Mouse (Mus musculus) lung, embryonic 14.5 days (tissue): ENCODE measurements at regions not wholly inside any gene's neighbourhood (a gene's known extent, or its start where the extent isn't known, plus 50 kb on each side); places are given as distances from the start of the nearest gene placed in this dataset.

ENCODE experiments used
- ATAC-seq: fragments of 200-750 bp; cut with Nextera tagmentation; 2 replicates; pipeline ENCODE4 v1.8.0; 2017; ENCODE audit warnings: mild to moderate bottlenecking, moderate TSS enrichment, moderate library complexity; ENCODE audit not compliant: insufficient read depth
- DNase-seq: peaks from one replicate; pipeline ENCODE4 v3.0.0-alpha.2; 2015
- H3K27ac ChIP-seq: fragments of 300-500 bp; sonication (generic); 2 replicates; pipeline ENCODE4 v1.5.1; 2014; ENCODE audit warnings: low read depth, mild to moderate bottlenecking, moderate library complexity
- H3K27me3 ChIP-seq: fragments of 300-500 bp; sonication (generic); 2 replicates; pipeline ENCODE4 v1.6.1; 2014; ENCODE audit warnings: low read length, control low read depth; ENCODE audit not compliant: insufficient read depth
- H3K36me3 ChIP-seq: fragments of 300-500 bp; sonication (generic); 2 replicates; pipeline ENCODE4 v1.6.1; 2014; ENCODE audit warnings: control low read depth; ENCODE audit not compliant: insufficient read depth
- H3K4me1 ChIP-seq: fragments of 300-500 bp; sonication (generic); 2 replicates; pipeline ENCODE4 v1.6.1; 2014; ENCODE audit warnings: antibody characterized with exemption, control low read depth; ENCODE audit not compliant: insufficient read depth
- H3K4me2 ChIP-seq: fragments of 300-500 bp; sonication (generic); 2 replicates; pipeline ENCODE4 v1.6.1; 2014; ENCODE audit warnings: mild to moderate bottlenecking
- H3K4me3 ChIP-seq: fragments of 300-500 bp; sonication (generic); 2 replicates; pipeline ENCODE4 v1.5.1; 2014; ENCODE audit warnings: low read depth, low read length
- H3K9ac ChIP-seq: fragments of 300-500 bp; sonication (generic); 2 replicates; pipeline ENCODE4 v1.6.1; 2014
- H3K9me3 ChIP-seq: fragments of 300-500 bp; sonication (generic); 2 replicates; pipeline ENCODE4 v1.6.1; 2016; ENCODE audit warnings: low read depth, low read length, control low read depth
- CTCF ChIP-seq: IDR thresholded peaks from 2 replicates; pipeline ENCODE4 v1.5.1; 2016; ENCODE audit warnings: antibody characterized with exemption, low read depth
- WGBS: fragments of 180-500 bp; shearing (Covaris S2); extraction: QIAGEN DNeasy Blood & Tissue Kit; methylation state at CpG from one replicate; pipeline ENCODE4 v1.1.7; 2014; 5-methylcytosine and 5-hydroxymethylcytosine counted together

- ATAC-seq: no peak
- no peak overlapping the region for H3K4me2 ChIP-seq
- no peaks in the 10 kb centered on the region; the same call in 1 of the 2 replicates for H3K9me3 ChIP-seq
- no peak overlapping the region for H3K27ac ChIP-seq
- TF ChIP-seq CTCF: no peak
- peak; percentile 37 for DNase-seq
- peaks cover 25% of the 10 kb centered on the region for H3K4me1 ChIP-seq
- WGBS: 45% methylated on average over 16 of the region's 16 CpGs
- no peak overlapping the region for H3K4me3 ChIP-seq
- no peaks in the 10 kb centered on the region for H3K36me3 ChIP-seq
- H3K27me3 ChIP-seq: no peaks in the 10 kb centered on the region
- H3K9ac ChIP-seq: no peak overlapping the region
These were observed 334.8 kb downstream of the Efnb2 start for GRCm38 (mm10) chr8:8326066-8326834.

- no peak overlapping the region for H3K27ac ChIP-seq
- TF ChIP-seq CTCF: no peak
- 41% methylated on average over 4 of the region's 4 CpGs for WGBS
These were observed 335.6 kb downstream of the Efnb2 start for GRCm38 (mm10) chr8:8325420-8325819.

DNA sequence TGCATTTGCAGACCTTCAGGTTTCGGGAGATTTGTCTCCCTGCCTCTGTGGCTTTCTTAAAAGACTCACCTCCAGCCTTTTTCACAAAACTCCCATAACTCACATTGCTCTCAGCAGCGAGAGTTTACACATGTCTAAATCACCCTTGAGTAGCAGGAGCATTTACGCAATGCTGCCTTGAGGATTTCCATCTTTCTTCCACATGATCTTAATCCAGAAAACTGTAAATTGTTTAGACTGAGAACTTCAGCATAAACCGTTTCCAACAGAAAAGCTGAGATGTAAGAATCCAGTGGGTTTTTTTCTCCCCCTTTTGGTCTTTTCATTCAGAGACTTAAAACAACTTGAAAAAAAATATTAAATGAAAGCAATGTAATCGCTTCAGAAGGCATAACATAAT lies 336.5 kb downstream of the Efnb2 start:
- WGBS: 24% methylated on average over 5 of the region's 5 CpGs

More at GRCm38 (mm10) chr8:8325420-8325819, 335.6 kb downstream of the Efnb2 start:
- ATAC-seq (peak; percentile 29; the same call in 1 of the 2 replicates), DNase-seq (no peak)
- Histone ChIP-seq H3K4me3 (no peak overlapping the region), H3K36me3 (no peaks in the 10 kb centered on the region), H3K9me3 (no peaks in the 10 kb centered on the region; the same call in 1 of the 2 replicates), H3K4me1 (peaks cover 25% of the 10 kb centered on the region), H3K9ac (no peak overlapping the region), H3K27me3 (no peaks in the 10 kb centered on the region), H3K4me2 (no peak overlapping the region)

DNA sequence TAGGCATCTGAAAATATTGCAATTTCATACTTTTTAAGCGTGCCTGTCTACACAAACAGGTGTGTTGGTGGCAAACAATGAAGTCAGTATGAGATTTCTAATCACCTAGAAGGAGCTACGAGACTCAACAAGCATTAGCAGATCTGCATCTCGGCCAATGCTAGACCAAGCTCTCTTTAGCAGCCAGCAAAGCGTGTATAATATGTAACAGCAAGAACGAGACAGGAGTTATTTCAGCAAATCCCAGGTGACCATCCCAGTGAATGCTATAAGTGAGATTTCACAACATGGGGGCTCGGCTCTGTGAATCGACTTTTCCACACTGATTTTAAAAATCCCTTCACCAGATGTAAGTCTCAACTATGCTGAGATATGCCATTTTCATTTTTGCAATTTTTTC lies 352.8 kb downstream of the Efnb2 start:
- no peak overlapping the region for H3K9ac ChIP-seq
- H3K9me3 ChIP-seq: no peaks in the 10 kb centered on the region
- no peak for TF ChIP-seq CTCF
- no peak overlapping the region for H3K4me2 ChIP-seq
- H3K36me3 ChIP-seq: no peaks in the 10 kb centered on the region
- DNase-seq (no peak), ATAC-seq (no peak)
- H3K27ac ChIP-seq: no peak overlapping the region
- no peak overlapping the region for H3K4me3 ChIP-seq
- H3K27me3 ChIP-seq: no peaks in the 10 kb centered on the region
- H3K4me1 ChIP-seq: no peaks in the 10 kb centered on the region
- WGBS: 63% methylated on average over 7 of the region's 7 CpGs

More for the DNA sequence above, 336.5 kb downstream of the Efnb2 start:
- Histone ChIP-seq H3K4me2 (no peak overlapping the region), H3K9ac (no peak overlapping the region), H3K4me1 (peaks cover 25% of the 10 kb centered on the region), H3K27ac (peak overlapping the region; percentile 27; the same call in 1 of the 2 replicates), H3K36me3 (no peaks in the 10 kb centered on the region), H3K9me3 (no peaks in the 10 kb centered on the region; the same call in 1 of the 2 replicates), H3K27me3 (no peaks in the 10 kb centered on the region), H3K4me3 (no peak overlapping the region)
- ATAC-seq: no peak
- TF ChIP-seq CTCF: no peak
- DNase-seq: peak; percentile 71

- no peak for TF ChIP-seq CTCF
- Histone ChIP-seq H3K27ac (no peak overlapping the region), H3K9ac (no peak overlapping the region), H3K4me3 (no peak overlapping the region), H3K27me3 (no peaks in the 10 kb centered on the region), H3K4me2 (no peak overlapping the region), H3K9me3 (no peaks in the 10 kb centered on the region), H3K4me1 (no peaks in the 10 kb centered on the region), H3K36me3 (no peaks in the 10 kb centered on the region)
- ATAC-seq: no peak
- WGBS: 53% methylated on average over 9 of the region's 9 CpGs
- DNase-seq: no peak
These were observed 353.6 kb downstream of the Efnb2 start for GRCm38 (mm10) chr8:8307487-8307886.

- no peak overlapping the region for H3K27ac ChIP-seq
These were observed 360.9 kb downstream of the Efnb2 start for GRCm38 (mm10) chr8:8299965-8300767.

More at GRCm38 (mm10) chr8:8299965-8300767, 360.9 kb downstream of the Efnb2 start:
- DNase-seq (no peak), ATAC-seq (no peak)
- no peak for TF ChIP-seq CTCF
- Histone ChIP-seq H3K4me3 (no peak overlapping the region), H3K9ac (no peak overlapping the region), H3K36me3 (no peaks in the 10 kb centered on the region), H3K27me3 (no peaks in the 10 kb centered on the region), H3K4me2 (no peak overlapping the region), H3K9me3 (no peaks in the 10 kb centered on the region), H3K4me1 (no peaks in the 10 kb centered on the region)
- WGBS: 66% methylated on average over 6 of the region's 6 CpGs
